Mouse (Mus musculus) stomach, postnatal 0 days (tissue): ENCODE data around the gene Mrpl50. TPM values are rescaled to one million over a fixed set of nuclear protein-coding genes. Genes with fewer than 3 reads are reported as not detected.

Experiments used
- ATAC-seq: fragments of 200-750 bp; cut with Nextera tagmentation; 2 replicates; pipeline ENCODE4 v1.8.0; 2017; ENCODE audit not compliant: low FRiP score, low TSS enrichment
- DNase-seq: peaks from one replicate; pipeline ENCODE4 v3.0.0-alpha.2; 2016; ENCODE audit warnings: low spot score
- H3K27ac ChIP-seq: fragments of 300-500 bp; sonication (generic); replicated peaks from 2 replicates; pipeline ENCODE4 v1.5.1; 2014; ENCODE audit warnings: mild to moderate bottlenecking, control low read depth
- H3K27me3 ChIP-seq: fragments of 300-500 bp; sonication (generic); 2 replicates; pipeline ENCODE4 v1.6.1; 2014; ENCODE audit warnings: low read length; ENCODE audit not compliant: control insufficient read depth, insufficient read depth
- H3K36me3 ChIP-seq: fragments of 300-500 bp; sonication (generic); 2 replicates; pipeline ENCODE4 v1.6.1; 2014; ENCODE audit warnings: low read length, mixed read lengths; ENCODE audit not compliant: control insufficient read depth, insufficient read depth
- H3K4me1 ChIP-seq: fragments of 300-500 bp; sonication (generic); replicated peaks from 2 replicates; pipeline ENCODE4 v1.6.1; 2014; ENCODE audit warnings: antibody characterized with exemption; ENCODE audit not compliant: control insufficient read depth, insufficient read depth
- H3K4me2 ChIP-seq: fragments of 300-500 bp; sonication (generic); replicated peaks from 2 replicates; pipeline ENCODE4 v1.6.1; 2014; ENCODE audit warnings: low read depth, mild to moderate bottlenecking, control low read depth, moderate library complexity
- H3K4me3 ChIP-seq: fragments of 300-500 bp; sonication (generic); 2 replicates; pipeline ENCODE4 v1.5.1; 2014; ENCODE audit warnings: low read depth, low read length, control low read depth
- H3K9ac ChIP-seq: fragments of 300-500 bp; sonication (generic); 2 replicates; pipeline ENCODE4 v1.6.1; 2014; ENCODE audit warnings: mild to moderate bottlenecking, low read length, control low read depth, mixed read lengths
- H3K9me3 ChIP-seq: fragments of 300-500 bp; sonication (generic); 2 replicates; pipeline ENCODE4 v1.6.1; 2016; ENCODE audit warnings: low read length; ENCODE audit not compliant: control insufficient read depth
- CTCF ChIP-seq: IDR thresholded peaks from 2 replicates; pipeline ENCODE4 v1.5.1; 2016; ENCODE audit warnings: antibody characterized with exemption, low read depth, mild to moderate bottlenecking, moderate library complexity
- EP300 ChIP-seq: optimal IDR thresholded peaks from 2 replicates; pipeline ENCODE3; 2016; ENCODE audit warnings: antibody characterized with exemption
- WGBS: fragments of 180-500 bp; shearing (Covaris S2); extraction: QIAGEN DNeasy Blood & Tissue Kit; methylation state at CpG from one replicate; pipeline ENCODE4 v1.1.7; 2014; 5-methylcytosine and 5-hydroxymethylcytosine counted together
- polyA plus RNA-seq: library from polyadenylated mRNA; unstranded; fragments of >200 nt; fragmentation: Nextera tagmentation; extraction: Ambion mirVana; gene quantifications from 2 replicates; pipeline ENCODE4 v1.2.1, GENCODE M21; 2015

Mrpl50 gene
- polyA plus RNA-seq, 1 experiment from 2014 or later, result 58.5 TPM

GRCm38 (mm10) chr4:49478118-49478877 is 42.6 kb downstream of the Mrpl50 start:
- whole genome bisulfite sequencing, result 17% methylated on average over 19 of the region's 19 CpGs
- Histone ChIP-seq H3K4me3 (no peak overlapping the region), H3K4me2 (peak overlapping the region; percentile 50), H3K27ac (0 out of 2 replicates have a peak overlapping the region, but pooled peaks have one; percentile 30), H3K9me3 (no peaks in the 10 kb centered on the region), H3K27me3 (no peaks in the 10 kb centered on the region), H3K36me3 (no peaks in the 10 kb centered on the region), H3K4me1 (no peaks in the 10 kb centered on the region), H3K9ac (no peak overlapping the region)
- TF ChIP-seq EP300 (no peak), CTCF (no peak)
- ATAC-seq, result peak; percentile 73
- peak; percentile 77 for DNase-seq

GRCm38 (mm10) chr4:49474583-49474982 is 46.3 kb downstream of the Mrpl50 start:
- DNase-seq (no peak), ATAC-seq (no peak)
- no peaks in the 10 kb centered on the region for H3K27me3 ChIP-seq
- no peak overlapping the region for H3K4me2 ChIP-seq
- no peak for TF ChIP-seq CTCF
- TF ChIP-seq EP300, result no peak
- H3K27ac ChIP-seq, result no peak overlapping the region
- H3K4me1 ChIP-seq, result no peaks in the 10 kb centered on the region
- H3K4me3 ChIP-seq, result no peak overlapping the region
- no peaks in the 10 kb centered on the region for H3K9me3 ChIP-seq
- no peak overlapping the region for H3K9ac ChIP-seq
- no peaks in the 10 kb centered on the region for H3K36me3 ChIP-seq

GRCm38 (mm10) chr4:49473435-49474100 is 47.3 kb downstream of the Mrpl50 start, which contains the start of gene Acnat1:
Gene Acnat1 (minus strand): TSS chr4:49473912.
- Histone ChIP-seq H3K36me3 (no peaks in the 10 kb centered on the region), H3K27me3 (no peaks in the 10 kb centered on the region), H3K4me2 (no peak within 1 kb of the TSS), H3K4me1 (no peaks in the 10 kb centered on the region), H3K9ac (no peak within 1 kb of the TSS), H3K9me3 (no peaks in the 10 kb centered on the region), H3K4me3 (no peak within 1 kb of the TSS), H3K27ac (no peak within 1 kb of the TSS)
- DNase-seq (no peak), ATAC-seq (no peak)
- WGBS, result 38% methylated on average over 3 of the region's 3 CpGs
- TF ChIP-seq CTCF (no peak), EP300 (no peak)

DNA sequence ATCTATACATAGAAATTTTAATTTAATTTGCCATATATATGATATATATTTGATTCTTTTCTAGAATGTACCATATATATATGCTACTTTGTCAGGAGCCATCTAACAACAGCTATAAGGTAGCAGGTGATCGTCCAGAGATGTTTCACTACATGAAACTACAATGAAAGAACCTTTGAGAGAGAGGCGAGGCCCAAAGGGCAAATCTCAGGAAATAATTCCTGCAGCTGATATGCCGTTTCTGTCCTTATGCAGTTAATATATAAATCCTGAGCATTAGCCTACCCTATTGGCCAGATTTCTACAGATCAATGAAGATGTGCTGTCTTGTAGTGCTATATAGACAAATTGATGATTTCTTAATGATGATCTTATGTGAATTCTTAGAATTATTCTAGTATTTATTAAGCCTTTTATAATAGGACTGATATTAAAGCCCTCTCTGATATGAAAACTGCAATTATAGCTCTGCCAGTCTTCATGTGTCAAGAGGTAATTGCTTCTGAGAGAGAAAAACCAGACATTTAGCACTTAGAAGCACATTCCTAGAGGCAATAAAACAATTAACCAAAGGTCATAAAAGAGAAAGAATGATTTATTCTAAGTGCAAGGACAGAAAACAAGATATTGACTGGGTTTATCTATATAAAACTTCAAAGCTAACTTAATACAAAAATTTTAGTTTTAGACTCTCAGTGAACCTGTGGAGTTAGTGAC is 51.3 kb downstream of the Mrpl50 start:
- 78% methylated on average over 3 of the region's 3 CpGs for WGBS
- ATAC-seq, result no peak

GRCm38 (mm10) chr4:49467360-49467759 is 53.5 kb downstream of the Mrpl50 start:
- Histone ChIP-seq H3K4me1 (no peaks in the 10 kb centered on the region), H3K4me3 (no peak overlapping the region), H3K27ac (no peak overlapping the region), H3K27me3 (no peaks in the 10 kb centered on the region), H3K36me3 (no peaks in the 10 kb centered on the region), H3K9me3 (no peaks in the 10 kb centered on the region), H3K9ac (no peak overlapping the region), H3K4me2 (no peak overlapping the region)
- no peak for DNase-seq
- ATAC-seq, result no peak
- TF ChIP-seq EP300, result no peak
- 0 out of 2 replicates have a peak, but pooled peaks have one; percentile 14 for TF ChIP-seq CTCF
- 96% methylated on average over 6 of the region's 6 CpGs for WGBS

More for the DNA sequence above, 51.3 kb downstream of the Mrpl50 start:
- Histone ChIP-seq H3K9ac (no peak overlapping the region), H3K27ac (no peak overlapping the region), H3K4me2 (no peak overlapping the region), H3K4me3 (no peak overlapping the region), H3K27me3 (no peaks in the 10 kb centered on the region), H3K4me1 (no peaks in the 10 kb centered on the region), H3K36me3 (no peaks in the 10 kb centered on the region), H3K9me3 (no peaks in the 10 kb centered on the region)
- no peak for TF ChIP-seq CTCF
- no peak for TF ChIP-seq EP300
- DNase-seq, result no peak

Other genes with a start within 250 kb of the Mrpl50 start
- gene Acnat2, start 112.9 kb downstream of the Mrpl50 start, polyA plus RNA-seq, result 2.0 and 2.1 TPM in 2 replicates
- gene Acnat1, start 47.2 kb downstream of the Mrpl50 start, polyA plus RNA-seq, result 1.4 and 2.6 TPM in 2 replicates
- gene Baat, start 14.5 kb downstream of the Mrpl50 start, polyA plus RNA-seq, result not detected in 2 replicates
- gene Zfp189, start 83 bp upstream of the Mrpl50 start, polyA plus RNA-seq, result 1.9 and 2.1 TPM in 2 replicates
- gene Aldob, start 28.5 kb upstream of the Mrpl50 start, polyA plus RNA-seq, result 3.0 and 6.1 TPM in 2 replicates
- gene Tmem246, start 76.8 kb upstream of the Mrpl50 start, polyA plus RNA-seq, result 62.6 and 70.0 TPM in 2 replicates
- gene Rnf20, start 110.9 kb upstream of the Mrpl50 start, polyA plus RNA-seq, result 14.3 and 17.4 TPM in 2 replicates
- 0.05 TPM in 1 of 2 replicates, not detected in the other for gene Ppp3r2, start 160.9 kb upstream of the Mrpl50 start, polyA plus RNA-seq